Mouse (Mus musculus): Measurements from ENCODE around the gene Gm47791. TPM values are rescaled to one million over a fixed set of nuclear protein-coding genes. Genes with fewer than 3 reads are reported as not detected.

Gene Gm47791
- not detected for polyA plus RNA-seq (2015; fragmentation: Illumina TruSeq; extraction: RNeasy Lipid Tissue Mini Kit (QIAGEN cat#74804); ENCODE audit: low read depth, low replicate concordance)

GRCm38 (mm10) chr1:82771022-82771586, at the start of gene Gm47791:
Gene Gm47791 (minus strand): TSS chr1:82771243.

GRCm38 (mm10) chr1:82768269-82768668, 2.8 kb downstream of the Gm47791 start, which contains the start of gene Tm4sf20:
Gene Tm4sf20 (minus strand): TSS chr1:82768461.

GRCm38 (mm10) chr1:82724339-82725025, 46.6 kb downstream of the Gm47791 start, which contains the start of gene Mff:
Gene Mff (plus strand): TSS chr1:82724890.

Other genes with a start within 250 kb of the Gm47791 start
- gene Col4a4, start 184.4 kb downstream of the Gm47791 start, polyA plus RNA-seq (2015; fragmentation: Illumina TruSeq; extraction: RNeasy Lipid Tissue Mini Kit (QIAGEN cat#74804); ENCODE audit: low read depth, low replicate concordance) = 0.37 TPM
- 0.21 TPM for gene Col4a3, start 184.3 kb downstream of the Gm47791 start, polyA plus RNA-seq (2015; fragmentation: Illumina TruSeq; extraction: RNeasy Lipid Tissue Mini Kit (QIAGEN cat#74804); ENCODE audit: low read depth, low replicate concordance)
- gene Mff, start 46.4 kb downstream of the Gm47791 start, polyA plus RNA-seq (2015; fragmentation: Illumina TruSeq; extraction: RNeasy Lipid Tissue Mini Kit (QIAGEN cat#74804); ENCODE audit: low read depth, low replicate concordance) = 446 TPM
- not detected for gene Tm4sf20, start 2.8 kb downstream of the Gm47791 start, polyA plus RNA-seq (2015; fragmentation: Illumina TruSeq; extraction: RNeasy Lipid Tissue Mini Kit (QIAGEN cat#74804); ENCODE audit: low read depth, low replicate concordance)
- 54.0 TPM for gene Agfg1, start 68.2 kb upstream of the Gm47791 start, polyA plus RNA-seq (2015; fragmentation: Illumina TruSeq; extraction: RNeasy Lipid Tissue Mini Kit (QIAGEN cat#74804); ENCODE audit: low read depth, low replicate concordance)
- not detected for gene A030005L19Rik, start 142.1 kb upstream of the Gm47791 start, polyA plus RNA-seq (2015; fragmentation: Illumina TruSeq; extraction: RNeasy Lipid Tissue Mini Kit (QIAGEN cat#74804); ENCODE audit: low read depth, low replicate concordance)
- not detected for gene A030014E15Rik, start 153.7 kb upstream of the Gm47791 start, polyA plus RNA-seq (2015; fragmentation: Illumina TruSeq; extraction: RNeasy Lipid Tissue Mini Kit (QIAGEN cat#74804); ENCODE audit: low read depth, low replicate concordance)
- gene Gm6217, start 160.2 kb upstream of the Gm47791 start, polyA plus RNA-seq (2015; fragmentation: Illumina TruSeq; extraction: RNeasy Lipid Tissue Mini Kit (QIAGEN cat#74804); ENCODE audit: low read depth, low replicate concordance) = not detected
- not detected for gene A030003K21Rik, start 172.1 kb upstream of the Gm47791 start, polyA plus RNA-seq (2015; fragmentation: Illumina TruSeq; extraction: RNeasy Lipid Tissue Mini Kit (QIAGEN cat#74804); ENCODE audit: low read depth, low replicate concordance)
- not detected for gene Gm7544, start 184.8 kb upstream of the Gm47791 start, polyA plus RNA-seq (2015; fragmentation: Illumina TruSeq; extraction: RNeasy Lipid Tissue Mini Kit (QIAGEN cat#74804); ENCODE audit: low read depth, low replicate concordance)
- not detected for gene Gm47955, start 189.0 kb upstream of the Gm47791 start, polyA plus RNA-seq (2015; fragmentation: Illumina TruSeq; extraction: RNeasy Lipid Tissue Mini Kit (QIAGEN cat#74804); ENCODE audit: low read depth, low replicate concordance)
- not detected for gene Gm47959, start 229.3 kb upstream of the Gm47791 start, polyA plus RNA-seq (2015; fragmentation: Illumina TruSeq; extraction: RNeasy Lipid Tissue Mini Kit (QIAGEN cat#74804); ENCODE audit: low read depth, low replicate concordance)

All from brain, adult 10 weeks (tissue).